Mouse (Mus musculus) C2C12 (cell line): ENCODE results near the gene Shb. TPM values are rescaled to one million over a fixed set of nuclear protein-coding genes. Genes with fewer than 3 reads are reported as not detected.

Experiments
- H3K27me3 ChIP-seq: one replicate; pipeline ENCODE4 v1.6.1; 2011; ENCODE audit not compliant: control insufficient read depth, insufficient read depth, insufficient read length
- H3K36me3 ChIP-seq: one replicate; pipeline ENCODE4 v1.6.1; 2011; ENCODE audit not compliant: control insufficient read depth, insufficient read depth
- H3K4me3 ChIP-seq: one replicate; pipeline ENCODE4 v1.5.1; 2011; ENCODE audit warnings: mild to moderate bottlenecking, control low read depth; ENCODE audit not compliant: poor library complexity, insufficient read depth, severe bottlenecking
- H3K79me2 ChIP-seq: one replicate; pipeline ENCODE4 v1.6.1; 2011; ENCODE audit not compliant: control insufficient read depth, insufficient read depth
- H3K79me3 ChIP-seq: one replicate; pipeline ENCODE4 v1.6.1; 2011; ENCODE audit warnings: low read depth, control low read depth
- H3ac ChIP-seq: one replicate; pipeline ENCODE3; 2011; ENCODE audit warnings: low read depth; ENCODE audit not compliant: control insufficient read depth, insufficient read length
- CEBPB ChIP-seq: IDR thresholded peaks from one replicate; pipeline ENCODE4 v1.6.1; 2011; ENCODE audit warnings: low read depth, mild to moderate bottlenecking, control low read depth, moderate library complexity
- CTCF ChIP-seq: IDR thresholded peaks from one replicate; pipeline ENCODE4 v1.5.1; 2011; ENCODE audit not compliant: control insufficient read depth, insufficient read depth, insufficient read length
- FOSL1 ChIP-seq: IDR thresholded peaks from one replicate; pipeline ENCODE4 v1.8.0; 2011; ENCODE audit warnings: mild to moderate bottlenecking, low read length; ENCODE audit not compliant: poor library complexity, insufficient read depth, severe bottlenecking
- MAX ChIP-seq: IDR thresholded peaks from one replicate; pipeline ENCODE4 v1.6.1; 2011; ENCODE audit warnings: mild to moderate bottlenecking, control low read depth
- MYOD1 ChIP-seq: IDR thresholded peaks from one replicate; pipeline ENCODE4 v1.6.1; 2011; ENCODE audit warnings: low read depth; ENCODE audit not compliant: control insufficient read depth, insufficient read length
- MYOG ChIP-seq: IDR thresholded peaks from one replicate; pipeline ENCODE4 v1.6.1; 2011; ENCODE audit not compliant: control insufficient read depth, insufficient read length; ENCODE audit errors: extremely low read depth
- USF1 ChIP-seq: IDR thresholded peaks from one replicate; pipeline ENCODE4 v1.6.1; 2011; ENCODE audit warnings: low read depth, mild to moderate bottlenecking, control low read depth, moderate library complexity
- polyA plus RNA-seq: library from polyadenylated mRNA; unstranded; fragments of >200 nt; fragmentation: generic; extraction: Trizol; gene quantifications from one replicate; pipeline ENCODE4 v1.2.1, GENCODE M21; 2012; ENCODE audit warnings: missing spikeins

The Shb gene
- polyA plus RNA-seq, 1 experiment: 35.1 TPM

DNA sequence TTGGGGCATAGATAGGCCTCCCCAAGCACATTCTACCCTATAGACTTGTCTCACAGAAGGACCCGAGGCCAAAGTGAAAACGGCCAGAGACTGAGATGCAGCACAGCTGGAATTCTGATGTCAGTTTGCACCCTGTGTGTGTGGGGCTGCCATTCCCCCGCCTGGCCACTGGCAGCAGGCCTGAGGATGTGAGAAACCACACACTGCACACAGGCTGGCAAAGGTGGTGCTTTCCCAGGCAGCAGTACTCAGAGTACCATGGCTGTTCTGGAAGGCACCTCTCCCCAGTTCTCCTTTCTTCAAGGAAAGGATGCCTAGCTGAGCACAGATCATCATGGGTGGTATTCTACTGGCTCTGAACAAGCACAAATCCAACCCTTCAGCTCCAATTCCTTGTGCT lies 90.0 kb downstream of the Shb start:
- no peaks in the 10 kb centered on the region for H3K79me2 ChIP-seq
- no peaks in the 10 kb centered on the region for H3K79me3 ChIP-seq
- H3K27me3 ChIP-seq: no peaks in the 10 kb centered on the region
- H3ac ChIP-seq: no peak overlapping the region
- H3K4me3 ChIP-seq: no peak overlapping the region
- peaks cover 30% of the 10 kb centered on the region for H3K36me3 ChIP-seq
- TF ChIP-seq MAX (no peak), CTCF (no peak), MYOD1 (no peak), USF1 (no peak), FOSL1 (no peak), CEBPB (no peak), MYOG (no peak)

- no peaks in the 10 kb centered on the region for H3K79me2 ChIP-seq
- no peaks in the 10 kb centered on the region for H3K79me3 ChIP-seq
- no peak overlapping the region for H3K4me3 ChIP-seq
- H3K36me3 ChIP-seq: peaks cover 30% of the 10 kb centered on the region
- no peaks in the 10 kb centered on the region for H3K27me3 ChIP-seq
- TF ChIP-seq USF1 (peak; percentile 55), MAX (no peak), FOSL1 (no peak), MYOD1 (no peak)
- no peak overlapping the region for H3ac ChIP-seq
Observed at GRCm38 (mm10) chr4:45441778-45442177, 90.5 kb downstream of the Shb start.

DNA sequence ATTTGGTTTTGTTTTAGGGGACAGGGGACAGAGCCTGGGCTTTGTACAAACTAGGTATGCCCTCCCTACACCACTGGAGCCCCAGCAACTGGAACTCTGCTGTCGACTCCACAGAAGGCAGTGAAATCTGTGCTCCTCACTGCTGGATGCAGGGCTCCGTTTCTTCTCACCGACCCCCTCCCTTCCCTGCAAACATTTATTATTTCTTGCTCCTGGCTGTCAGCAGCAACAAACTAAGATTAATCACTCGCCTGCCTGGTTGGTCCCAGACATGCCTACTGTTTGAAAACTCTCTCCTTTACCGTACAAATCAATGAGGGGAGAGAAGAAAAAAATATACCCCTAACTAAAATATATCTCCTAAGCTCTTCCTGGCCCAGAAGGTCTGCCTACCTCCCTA lies 93.0 kb downstream of the Shb start:
- no peaks in the 10 kb centered on the region for H3K27me3 ChIP-seq

GRCm38 (mm10) chr4:45437010-45437409 lies 95.3 kb downstream of the Shb start:
- H3K27me3 ChIP-seq: no peaks in the 10 kb centered on the region
- peaks cover 26% of the 10 kb centered on the region for H3K36me3 ChIP-seq
- no peaks in the 10 kb centered on the region for H3K79me2 ChIP-seq
- no peak overlapping the region for H3K4me3 ChIP-seq
- H3ac ChIP-seq: no peak overlapping the region
- TF ChIP-seq MAX: no peak
- peak; percentile 53 for TF ChIP-seq USF1
- TF ChIP-seq CTCF: no peak
- no peak for TF ChIP-seq MYOG
- H3K79me3 ChIP-seq: no peaks in the 10 kb centered on the region

More for the DNA sequence above, 93.0 kb downstream of the Shb start:
- Histone ChIP-seq H3K36me3 (peaks cover 26% of the 10 kb centered on the region), H3K4me3 (no peak overlapping the region), H3ac (no peak overlapping the region), H3K79me2 (no peaks in the 10 kb centered on the region), H3K79me3 (no peaks in the 10 kb centered on the region)
- TF ChIP-seq CTCF (no peak), FOSL1 (no peak), CEBPB (no peak)

DNA sequence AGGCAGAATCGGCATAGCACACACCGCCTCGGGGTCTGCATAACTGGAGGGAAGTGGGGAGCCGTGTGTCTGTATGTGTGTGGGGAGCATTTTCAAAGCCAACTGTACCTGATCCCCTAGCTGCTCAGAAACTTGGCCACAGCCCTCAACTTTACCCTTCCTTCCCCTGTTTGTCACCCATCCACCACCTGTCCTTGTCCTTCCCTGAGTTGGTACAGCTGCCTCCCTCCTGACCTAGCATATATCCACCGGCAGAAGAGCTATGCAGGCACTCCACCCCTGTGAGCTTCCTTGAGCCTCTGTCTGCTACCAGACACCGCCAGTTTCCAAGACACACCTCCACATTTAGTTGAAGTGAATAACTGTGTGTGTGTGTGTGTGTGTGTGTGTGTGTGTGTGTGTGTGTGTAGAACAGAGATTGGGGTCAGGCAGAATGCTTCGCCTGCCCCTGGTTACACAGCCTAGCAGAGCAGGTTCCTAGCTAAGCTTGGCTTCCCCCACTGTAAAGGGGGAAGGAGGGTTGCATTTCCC lies 95.8 kb downstream of the Shb start:
- peaks cover 23% of the 10 kb centered on the region for H3K36me3 ChIP-seq
- no peaks in the 10 kb centered on the region for H3K79me3 ChIP-seq
- H3K79me2 ChIP-seq: no peaks in the 10 kb centered on the region
- no peaks in the 10 kb centered on the region for H3K27me3 ChIP-seq
- no peak overlapping the region for H3ac ChIP-seq
- TF ChIP-seq MYOD1: peak; percentile 94
- no peak for TF ChIP-seq MAX
- no peak overlapping the region for H3K4me3 ChIP-seq

GRCm38 (mm10) chr4:45435899-45436298 lies 96.4 kb downstream of the Shb start:
- peaks cover 17% of the 10 kb centered on the region for H3K36me3 ChIP-seq
- no peaks in the 10 kb centered on the region for H3K27me3 ChIP-seq
- no peak overlapping the region for H3ac ChIP-seq
- no peaks in the 10 kb centered on the region for H3K79me3 ChIP-seq
- no peaks in the 10 kb centered on the region for H3K79me2 ChIP-seq
- TF ChIP-seq MYOD1 (peak; percentile 73), MAX (no peak)
- H3K4me3 ChIP-seq: no peak overlapping the region

- Histone ChIP-seq H3K4me3 (no peak overlapping the region), H3K27me3 (no peaks in the 10 kb centered on the region), H3K79me3 (no peaks in the 10 kb centered on the region), H3K79me2 (no peaks in the 10 kb centered on the region), H3ac (no peak overlapping the region), H3K36me3 (peaks cover 7% of the 10 kb centered on the region)
- TF ChIP-seq USF1 (no peak), CEBPB (no peak), MYOD1 (no peak), CTCF (no peak), FOSL1 (no peak), MAX (no peak), MYOG (no peak)
Observed at GRCm38 (mm10) chr4:45434681-45435080, 97.6 kb downstream of the Shb start.
